Mouse (Mus musculus) ovary, adult 18-20 months (tissue): ENCODE measurements at regions not wholly inside any gene's neighbourhood (a gene's known extent, or its start where the extent isn't known, plus 50 kb on each side); places are given as distances from the start of the nearest gene placed in this dataset.

Experiments used
- DNase-seq: peaks from one replicate; pipeline ENCODE4 v3.0.0; 2022; ENCODE audit warnings: low spot score, mixed read lengths

DNA sequence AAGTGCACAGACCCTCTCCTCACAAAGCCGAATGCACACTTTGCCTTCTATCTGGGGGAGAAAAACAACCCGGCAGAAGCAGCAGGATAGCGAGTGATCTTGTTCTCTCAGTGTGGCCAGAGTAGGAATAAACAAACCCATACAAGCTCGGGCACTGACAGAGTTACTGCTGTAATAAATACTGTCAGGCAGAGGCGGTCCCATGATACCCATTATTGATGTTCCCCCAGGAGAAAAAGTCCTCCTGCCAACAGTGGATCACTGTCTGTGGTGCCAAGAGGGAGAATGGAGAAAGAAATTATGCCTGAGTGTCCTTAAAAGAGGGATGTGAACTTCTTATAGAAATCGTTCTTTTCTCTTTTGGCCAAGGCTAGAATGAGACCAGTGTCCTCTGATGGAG lies 200.2 kb downstream of the Adra2a start:
- no peak for DNase-seq

- no peak for DNase-seq
These were observed 204.4 kb downstream of the Adra2a start for GRCm38 (mm10) chr19:54248256-54248936.

DNA sequence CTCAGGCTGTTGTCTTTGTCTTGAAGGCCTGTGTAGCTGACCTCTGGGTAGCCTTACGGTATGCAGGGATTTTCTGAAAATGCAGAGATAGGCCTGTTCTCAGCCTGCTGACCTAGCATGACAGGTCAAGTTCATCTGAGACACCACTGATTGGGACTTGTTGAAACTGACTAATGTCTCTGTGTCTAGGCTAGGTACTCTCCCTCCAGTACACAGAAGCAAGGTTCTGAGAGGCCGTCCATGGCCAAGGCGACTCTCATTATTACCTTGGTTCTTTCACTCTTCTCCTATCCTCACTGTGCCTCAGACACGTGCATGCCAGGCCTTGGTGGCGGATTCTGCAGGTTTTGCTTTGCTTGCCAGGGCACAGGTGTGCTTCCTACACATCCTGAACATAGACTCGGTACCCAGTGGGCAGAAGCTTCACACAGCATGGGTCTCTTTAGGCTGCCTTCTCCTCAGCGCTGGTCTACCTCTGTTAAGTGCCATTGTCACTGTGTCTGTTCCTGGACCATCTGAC lies 208.3 kb downstream of the Adra2a start:
- no peak for DNase-seq

DNA sequence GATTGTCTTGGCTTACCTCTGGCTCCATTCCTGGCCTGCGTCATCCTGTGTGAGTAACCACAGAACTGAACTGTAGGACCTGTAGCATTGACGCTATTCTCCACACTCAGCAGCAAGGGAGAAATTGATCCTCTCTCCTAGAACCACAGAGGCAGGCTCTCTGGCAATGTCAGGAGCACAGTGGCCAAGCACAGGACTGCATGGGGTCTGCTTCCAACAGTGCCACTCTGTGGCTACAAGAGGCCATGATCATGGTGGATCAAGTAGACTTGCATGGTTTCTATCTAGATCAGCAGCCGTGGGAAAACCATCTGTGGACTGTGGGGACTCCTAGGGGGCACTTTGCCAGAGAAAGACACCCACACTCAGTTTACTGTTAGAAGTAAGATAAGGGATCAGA lies 213.9 kb downstream of the Adra2a start:
- no peak for DNase-seq

DNA sequence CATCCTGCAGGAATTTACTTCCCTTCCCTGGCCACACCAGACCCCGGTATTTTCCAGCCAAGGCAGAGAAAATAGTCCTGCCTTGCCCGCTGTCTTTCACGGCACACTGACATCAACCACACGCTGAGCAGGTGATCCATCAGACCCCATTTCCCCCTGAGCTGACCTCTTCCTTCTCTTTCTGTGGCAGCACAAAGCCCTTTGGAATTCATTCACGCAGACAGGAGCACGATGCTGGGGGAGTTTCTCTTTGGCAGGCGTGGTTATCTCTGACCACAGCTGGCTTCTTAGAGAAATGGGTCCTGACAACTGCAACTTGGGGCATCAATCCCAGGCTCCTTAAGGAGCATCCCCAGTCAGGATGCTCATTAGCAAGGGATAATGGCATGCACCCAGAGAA lies 215.2 kb downstream of the Adra2a start:
- no peak for DNase-seq

DNA sequence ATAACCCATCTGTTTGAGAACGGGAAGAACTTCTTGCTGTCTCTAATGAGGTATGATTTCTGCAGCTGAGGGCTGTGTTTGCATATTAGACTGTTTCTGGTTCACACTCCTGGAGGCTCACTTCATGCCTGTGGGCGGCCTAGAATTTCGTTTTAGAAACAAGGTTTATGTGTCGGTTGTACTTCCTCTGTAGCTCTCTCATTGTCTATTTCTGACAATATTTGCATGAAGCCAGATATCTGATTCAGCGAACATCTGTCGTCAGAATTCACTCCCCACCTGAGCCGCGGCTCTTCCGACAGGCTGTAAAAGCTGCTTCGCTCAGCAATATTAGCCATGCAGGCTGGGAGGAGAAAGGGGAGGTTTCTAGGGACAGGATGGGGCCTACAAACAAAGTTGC lies 233.4 kb downstream of the Adra2a start:
- DNase-seq = no peak

DNA sequence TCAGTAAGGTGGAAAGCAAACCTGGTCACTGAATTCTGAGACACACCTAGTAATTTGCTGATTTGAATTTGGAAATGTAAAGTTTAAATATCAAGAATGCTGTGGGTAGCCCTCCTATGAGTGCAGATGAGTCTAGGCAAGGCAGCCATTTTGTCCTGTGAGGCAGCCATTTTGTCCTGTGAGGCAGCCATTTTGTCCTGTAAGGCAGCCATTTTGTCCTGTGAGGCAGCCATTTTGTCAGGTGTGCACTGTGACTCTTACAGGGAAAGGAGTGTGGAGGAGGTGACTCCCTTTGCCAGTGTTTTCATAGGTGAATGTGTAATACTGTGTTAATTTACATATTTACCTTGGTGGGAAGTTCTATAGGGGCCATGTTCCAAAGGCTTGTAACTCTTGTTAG lies 241.5 kb downstream of the Adra2a start:
- DNase-seq = no peak

GRCm38 (mm10) chr19:54297663-54298388 lies 253.9 kb downstream of the Adra2a start:
- DNase-seq = no peak

DNA sequence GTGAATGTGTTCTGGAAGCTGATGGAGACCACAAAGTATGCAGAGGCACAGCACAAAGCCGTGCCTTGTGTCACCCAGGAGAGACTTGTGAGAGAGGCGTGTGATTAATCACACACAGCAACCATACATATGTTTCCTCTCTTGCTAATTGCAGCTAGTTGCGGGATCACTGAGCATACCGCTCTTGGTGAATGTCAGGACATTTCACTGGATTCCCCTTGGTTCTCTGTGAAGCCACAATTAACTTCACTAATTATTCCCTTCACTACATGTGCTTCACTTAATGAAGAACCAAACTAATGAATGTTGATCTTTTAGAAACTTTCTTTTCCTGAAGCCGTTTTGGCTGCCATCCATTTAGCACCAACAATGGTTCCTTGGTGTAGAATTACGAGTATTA lies 267.3 kb downstream of the Adra2a start:
- no peak for DNase-seq

DNA sequence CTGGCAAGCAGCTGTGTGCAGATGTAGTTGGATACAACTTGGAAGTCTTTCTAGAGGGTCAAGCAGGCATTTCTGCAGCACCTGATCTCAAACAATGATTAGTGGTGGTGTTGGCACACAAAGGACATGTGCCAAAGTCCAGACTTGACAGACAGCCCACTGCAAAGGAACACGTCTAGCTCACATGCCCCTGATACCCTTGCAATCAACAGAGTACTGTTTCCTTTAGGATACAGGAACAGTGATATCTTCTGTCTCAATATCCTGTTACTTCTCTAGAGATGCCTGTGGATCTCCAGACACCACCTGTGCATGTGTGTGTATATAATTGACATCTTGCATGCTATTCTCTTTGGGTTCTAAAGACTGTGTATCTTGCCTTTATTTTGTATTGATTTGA lies 267.8 kb downstream of the Adra2a start:
- no peak for DNase-seq

GRCm38 (mm10) chr19:54323276-54323675 lies 279.3 kb downstream of the Adra2a start:
- DNase-seq = no peak

GRCm38 (mm10) chr19:54324991-54325390 lies 281.0 kb downstream of the Adra2a start:
- DNase-seq = no peak

DNA sequence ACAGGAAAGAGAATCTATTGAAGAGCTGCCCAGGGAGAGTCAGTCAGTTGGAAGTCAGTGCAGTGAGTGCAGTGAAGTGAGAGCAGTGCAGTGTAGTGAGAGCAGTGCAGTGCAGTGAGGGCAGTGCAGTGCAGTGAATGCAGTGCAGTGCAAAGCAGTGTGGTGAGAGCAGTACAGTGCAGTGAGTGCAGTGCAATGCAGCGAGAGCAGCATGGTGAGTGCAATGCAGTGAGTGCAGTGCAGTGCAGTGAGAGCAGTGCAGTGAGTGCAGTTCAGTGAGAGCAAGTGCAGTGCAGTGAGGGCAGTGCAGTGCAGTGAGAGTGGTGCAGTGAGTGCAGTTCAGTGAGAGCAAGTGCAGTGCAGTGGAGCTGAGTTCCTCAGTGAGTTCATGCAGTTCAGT lies 288.2 kb downstream of the Adra2a start:
- no peak for DNase-seq

DNA sequence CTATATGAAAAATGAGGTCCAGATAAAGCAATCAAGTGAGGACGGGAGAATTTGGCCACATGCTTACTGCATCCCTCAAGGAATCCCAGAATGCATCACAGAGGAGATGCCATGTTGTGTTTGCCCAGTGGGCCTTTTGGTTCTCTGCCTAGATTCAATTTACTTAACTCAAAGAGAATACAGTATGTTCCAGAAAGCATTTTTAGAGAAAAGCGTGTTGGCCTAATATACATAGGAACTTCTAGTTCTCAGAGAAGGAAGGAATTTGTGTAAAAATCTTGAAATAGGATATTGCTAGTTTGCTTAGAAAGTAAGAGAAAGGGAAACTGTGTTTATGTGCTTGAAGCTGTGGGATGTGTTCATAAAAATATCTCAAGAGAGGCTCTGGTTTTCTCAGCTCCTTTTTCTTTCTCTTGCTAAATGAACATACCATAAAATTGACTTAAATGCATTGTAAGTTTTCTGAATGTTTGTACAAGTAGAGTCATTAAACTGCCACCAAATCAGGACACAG lies 296.9 kb downstream of the Adra2a start:
- no peak for DNase-seq

GRCm38 (mm10) chr19:54359731-54360130 lies 315.8 kb downstream of the Adra2a start:
- no peak for DNase-seq

GRCm38 (mm10) chr19:54360660-54361059 lies 316.7 kb downstream of the Adra2a start:
- no peak for DNase-seq

- no peak for DNase-seq
These were observed 341.1 kb downstream of the Adra2a start for GRCm38 (mm10) chr19:54385101-54385500.

- no peak for DNase-seq
These were observed 347.5 kb downstream of the Adra2a start for GRCm38 (mm10) chr19:54391406-54391805.

- DNase-seq = no peak
These were observed 355.7 kb downstream of the Adra2a start for GRCm38 (mm10) chr19:54399651-54400050.

- no peak for DNase-seq
These were observed 364.0 kb downstream of the Adra2a start for GRCm38 (mm10) chr19:54407904-54408303.

DNA sequence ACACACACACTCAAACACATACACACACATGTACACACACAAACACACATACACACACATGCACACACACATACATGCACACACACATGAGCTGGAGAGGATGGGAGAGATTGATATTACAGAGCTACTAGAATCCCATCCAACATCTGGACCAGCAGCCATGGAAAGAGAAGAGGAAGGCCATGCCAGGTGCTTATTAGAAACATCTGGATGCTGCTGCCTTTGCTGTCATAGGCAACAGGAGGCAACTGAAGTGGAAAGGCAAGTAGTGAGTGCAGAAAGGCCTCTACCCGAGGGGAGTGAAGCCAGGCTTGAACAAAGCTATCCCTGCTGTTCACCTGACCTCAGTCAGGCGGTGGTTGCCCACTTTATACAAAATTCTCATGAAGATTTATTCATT lies 385.1 kb downstream of the Adra2a start:
- DNase-seq = no peak

DNA sequence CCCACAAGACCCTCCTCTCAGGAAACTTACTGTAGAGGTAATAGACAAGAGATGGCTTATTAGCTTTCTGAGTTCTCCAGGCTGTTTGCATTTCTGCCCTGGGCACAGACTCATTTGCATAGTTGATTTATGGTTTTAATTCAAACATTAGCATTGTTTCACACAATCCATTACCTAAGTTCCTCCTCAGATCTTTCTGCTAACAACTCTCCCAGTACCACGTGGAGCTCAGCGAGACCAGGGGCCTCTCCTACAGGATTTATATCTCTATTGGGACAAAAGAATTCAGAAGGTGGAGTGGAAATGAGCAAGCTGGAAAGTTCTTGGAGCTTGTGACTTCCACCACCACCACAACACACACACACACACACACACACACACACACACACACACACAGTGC lies 396.8 kb downstream of the Adra2a start:
- DNase-seq = no peak

- DNase-seq = no peak
These were observed 416.6 kb downstream of the Adra2a start for GRCm38 (mm10) chr19:54460426-54461170.
